Mouse (Mus musculus): ENCODE data around the gene Eapp.

The Eapp gene

DNA sequence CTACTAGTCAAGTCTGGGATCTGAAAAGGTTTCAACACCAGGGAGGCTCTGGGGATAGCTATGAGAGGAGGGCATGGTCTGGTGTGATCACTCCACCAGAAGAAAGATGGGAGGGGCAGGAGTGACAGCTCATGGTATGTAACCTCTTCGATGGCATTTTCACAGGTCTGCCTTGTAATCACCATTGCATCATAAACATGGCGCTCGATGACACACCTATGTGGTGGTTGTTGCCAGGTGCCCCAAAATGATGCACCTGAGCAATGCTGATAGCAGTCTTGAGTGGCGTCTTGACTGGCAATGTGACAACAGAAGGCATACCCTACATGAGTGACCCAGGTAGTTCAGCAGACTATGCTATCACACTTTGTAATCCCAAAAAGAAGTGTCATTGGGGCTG, 54.3 kb downstream of the Eapp start:
- no peak for DNase-seq (ENCODE audit: extremely low read depth, insufficient read length, low spot score)

- DNase-seq (ENCODE audit: extremely low read depth, insufficient read length, low spot score): peak; percentile 45
Observed at GRCm38 (mm10) chr12:54640259-54640658, 55.4 kb downstream of the Eapp start.

- no peak for DNase-seq (ENCODE audit: extremely low read depth, insufficient read length, low spot score)
Observed at GRCm38 (mm10) chr12:54637033-54637432, 58.7 kb downstream of the Eapp start.

- no peak for DNase-seq (ENCODE audit: extremely low read depth, insufficient read length, low spot score)
Observed at GRCm38 (mm10) chr12:54632141-54632540, 63.6 kb downstream of the Eapp start.

DNA sequence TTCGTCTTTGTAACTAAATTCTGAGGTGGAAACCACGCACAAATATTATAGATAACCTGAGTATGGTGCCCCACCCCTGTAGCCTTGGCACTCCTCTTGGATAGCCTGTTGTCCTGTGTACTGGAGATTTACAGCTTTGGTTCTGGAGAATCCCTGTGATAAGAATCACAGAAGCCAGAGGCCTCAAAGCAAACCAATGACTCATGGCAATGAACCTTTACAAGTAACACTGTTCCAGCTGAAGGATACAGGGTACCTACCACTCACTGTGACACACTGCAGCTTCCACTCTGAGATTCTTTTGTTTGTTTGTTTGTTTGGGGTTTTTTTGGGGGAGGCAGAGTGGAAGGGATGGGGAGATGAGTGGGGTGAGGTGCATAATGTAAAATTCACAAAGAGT, 73.8 kb downstream of the Eapp start:
- DNase-seq (ENCODE audit: extremely low read depth, insufficient read length, low spot score): no peak
